Mouse (Mus musculus) liver, postnatal 0 days (tissue): Measurements from ENCODE around the gene Myo1g. TPM values are rescaled to one million over a fixed set of nuclear protein-coding genes. Genes with fewer than 3 reads are reported as not detected.
"Not testable (repeated sequence)": the region's sequence is repeated elsewhere in the genome, so short reads cannot be mapped to it uniquely, and the experiment has no call there.

Experiments used
- ATAC-seq: fragments of 200-750 bp; cut with Nextera tagmentation; 2 replicates; pipeline ENCODE4 v1.8.0; 2017; ENCODE audit warnings: mild to moderate bottlenecking, moderate library complexity
- DNase-seq: peaks from one replicate; pipeline ENCODE4 v3.0.0-alpha.2; 2016
- H3K27ac ChIP-seq: fragments of 300-500 bp; sonication (generic); 2 replicates; pipeline ENCODE4 v1.5.1; 2014; ENCODE audit warnings: antibody characterized with exemption, moderate library complexity, mild to moderate bottlenecking, low read depth
- H3K27me3 ChIP-seq: fragments of 300-500 bp; sonication (generic); 2 replicates; pipeline ENCODE4 v1.6.1; 2014; ENCODE audit warnings: low read length, control low read depth, mixed read lengths; ENCODE audit not compliant: insufficient read depth
- H3K36me3 ChIP-seq: fragments of 300-500 bp; sonication (generic); replicated peaks from 2 replicates; pipeline ENCODE4 v1.6.1; 2014; ENCODE audit warnings: mild to moderate bottlenecking, control low read depth, low read length, moderate library complexity, mixed read lengths; ENCODE audit not compliant: insufficient read depth
- H3K4me1 ChIP-seq: fragments of 300-500 bp; sonication (generic); 2 replicates; pipeline ENCODE4 v1.6.1; 2014; ENCODE audit warnings: antibody characterized with exemption, mild to moderate bottlenecking, control low read depth; ENCODE audit not compliant: insufficient read depth
- H3K4me2 ChIP-seq: fragments of 300-500 bp; sonication (generic); 2 replicates; pipeline ENCODE4 v1.6.1; 2014; ENCODE audit warnings: low read depth, mild to moderate bottlenecking, low read length, moderate library complexity, mixed read lengths
- H3K4me3 ChIP-seq: fragments of 300-500 bp; sonication (generic); 2 replicates; pipeline ENCODE4 v1.5.1; 2014; ENCODE audit warnings: low read depth, low read length
- H3K9ac ChIP-seq: fragments of 300-500 bp; sonication (generic); replicated peaks from 2 replicates; pipeline ENCODE4 v1.6.1; 2014; ENCODE audit warnings: mild to moderate bottlenecking, moderate library complexity
- H3K9me3 ChIP-seq: fragments of 300-500 bp; sonication (generic); 2 replicates; pipeline ENCODE4 v1.6.1; 2016; ENCODE audit warnings: mild to moderate bottlenecking, control low read depth, low read length, mixed read lengths
- CTCF ChIP-seq: sonication (generic); IDR thresholded peaks from 2 replicates; pipeline ENCODE4 v1.5.1; 2016; ENCODE audit warnings: antibody characterized with exemption, low read depth
- EP300 ChIP-seq: IDR thresholded peaks from 2 replicates; pipeline ENCODE4 v1.6.1; 2016; ENCODE audit warnings: antibody characterized with exemption, low read depth, mild to moderate bottlenecking
- WGBS: fragments of 180-500 bp; shearing (Covaris S2); extraction: QIAGEN DNeasy Blood & Tissue Kit; methylation state at CpG from one replicate; pipeline ENCODE4 v1.1.7; 2014; ENCODE audit not compliant: insufficient replicate concordance; 5-methylcytosine and 5-hydroxymethylcytosine counted together
- polyA plus RNA-seq: library from polyadenylated mRNA; unstranded; fragments of >200 nt; fragmentation: Nextera tagmentation; extraction: Ambion mirVana; gene quantifications from 2 replicates; pipeline ENCODE4 v1.2.1, GENCODE M21; 2015

The Myo1g gene
- polyA plus RNA-seq, 1 experiment from 2014 or later = 9.4 TPM

GRCm38 (mm10) chr11:6527256-6528185 lies 6.8 kb upstream of the Myo1g start:
- Histone ChIP-seq H3K9ac (peak overlapping the region; percentile 81), H3K27me3 (no peaks in the 10 kb centered on the region), H3K36me3 (peaks cover 20% of the 10 kb centered on the region), H3K9me3 (no peaks in the 10 kb centered on the region), H3K4me3 (peak overlapping the region; percentile 58), H3K4me1 (0 out of 2 replicates have a peak, but pooled peaks cover 11% of the 10 kb centered on the region), H3K27ac (peak overlapping the region; percentile 94), H3K4me2 (peak overlapping the region; percentile 87)
- 5% methylated on average over 10 of the region's 10 CpGs for WGBS
- no peak for TF ChIP-seq CTCF
- no peak for TF ChIP-seq EP300
- DNase-seq (no peak), ATAC-seq (no peak)

- Histone ChIP-seq H3K36me3 (peaks cover 20% of the 10 kb centered on the region), H3K4me1 (0 out of 2 replicates have a peak, but pooled peaks cover 11% of the 10 kb centered on the region), H3K4me3 (peak overlapping the region; percentile 58), H3K27ac (peak overlapping the region; percentile 94; the same call in 1 of the 2 replicates), H3K4me2 (peak overlapping the region; percentile 87), H3K9ac (peak overlapping the region; percentile 81)
- peak; percentile 14; the same call in 1 of the 2 replicates for TF ChIP-seq CTCF
- H3K9me3 ChIP-seq, H3K27me3 ChIP-seq, ATAC-seq, DNase-seq: not testable (repeated sequence)
- 15% methylated on average over 12 of the region's 16 CpGs for WGBS
These were observed 5.9 kb upstream of the Myo1g start for GRCm38 (mm10) chr11:6526526-6527255.

- ATAC-seq = no peak
- Histone ChIP-seq H3K9ac (no peak overlapping the region), H3K4me1 (0 out of 2 replicates have a peak, but pooled peaks cover 11% of the 10 kb centered on the region), H3K36me3 (peaks cover 20% of the 10 kb centered on the region), H3K27me3 (no peaks in the 10 kb centered on the region), H3K4me3 (no peak overlapping the region), H3K4me2 (no peak overlapping the region), H3K27ac (no peak overlapping the region), H3K9me3 (no peaks in the 10 kb centered on the region)
- no peak for DNase-seq
- TF ChIP-seq CTCF (no peak), EP300 (no peak)
- WGBS = 88% methylated on average over 1 of the region's 1 CpGs
These were observed 4.5 kb upstream of the Myo1g start for GRCm38 (mm10) chr11:6525241-6525640.

GRCm38 (mm10) chr11:6524880-6525238 lies 4.1 kb upstream of the Myo1g start:
- H3K4me3 ChIP-seq = no peak overlapping the region

GRCm38 (mm10) chr11:6524165-6524879 lies 3.6 kb upstream of the Myo1g start:
- Histone ChIP-seq H3K4me1 (0 out of 2 replicates have a peak, but pooled peaks cover 11% of the 10 kb centered on the region), H3K4me3 (no peak overlapping the region), H3K27ac (no peak overlapping the region), H3K4me2 (no peak overlapping the region), H3K36me3 (peaks cover 20% of the 10 kb centered on the region), H3K9me3 (no peaks in the 10 kb centered on the region), H3K9ac (no peak overlapping the region), H3K27me3 (no peaks in the 10 kb centered on the region)
- no peak for ATAC-seq
- 83% methylated on average over 8 of the region's 8 CpGs for WGBS
- DNase-seq = peak; percentile 15
- TF ChIP-seq EP300 (no peak), CTCF (no peak)

More at GRCm38 (mm10) chr11:6524880-6525238, 4.1 kb upstream of the Myo1g start:
- ATAC-seq (no peak), DNase-seq (peak; percentile 10)
- peaks cover 20% of the 10 kb centered on the region for H3K36me3 ChIP-seq
- 85% methylated on average over 4 of the region's 4 CpGs for WGBS
- no peak overlapping the region for H3K4me2 ChIP-seq
- TF ChIP-seq CTCF = no peak
- no peak for TF ChIP-seq EP300
- H3K9me3 ChIP-seq = no peaks in the 10 kb centered on the region
- no peak overlapping the region for H3K27ac ChIP-seq
- H3K4me1 ChIP-seq = 0 out of 2 replicates have a peak, but pooled peaks cover 11% of the 10 kb centered on the region
- no peaks in the 10 kb centered on the region for H3K27me3 ChIP-seq
- no peak overlapping the region for H3K9ac ChIP-seq
